ENCODE assay signal across 9 mouse cellular contexts in genomic region chr1:167246976-167247375, GRCm38 (mm10). TPM values are rescaled to one million over a fixed set of nuclear protein-coding genes. Genes with fewer than 3 reads are reported as not detected.
A peak's percentile ranks its signal among the peaks of the same experiment; 100 is the strongest.
DNase-seq lines count a peak whose midpoint lies in the region; ATAC-seq lines count a peak whose summit lies in the region.
"Had no signal": no experiment of that assay in that cellular context is flagged by ENCODE, and none has a peak within 500 bp of the region (broad histone marks: within the 10 kb centered on the region; RNA-seq: fewer than 3 reads in every experiment).

No protein-coding gene starts in this region.

- DNase-seq in neural tube, embryonic 10.5 days (ENCODE audit: extremely low spot score, low spot score) = no peak
- DNase-seq in adrenal gland, postnatal 14 days = peak; percentile 90
- peak; percentile 46 to 67 for DNase-seq in heart, adult 9 months (ENCODE audit: low spot score in 2 of 2)
- peak; percentile 79 to 85 for DNase-seq in lung, adult 18-20 months
- peak; percentile 70 for DNase-seq in testis, postnatal 10 days (ENCODE audit: low spot score)
- no peak for DNase-seq in frontal cortex, postnatal 25 days (ENCODE audit: low spot score in 2 of 2)
- DNase-seq in left cerebral cortex, adult 8-10 months (ENCODE audit: low spot score in 2 of 2) = no peak

- H3K36me3 ChIP-seq in neural tube, embryonic 15.5 days = no peaks in the 10 kb centered on the region
- H3K36me3 ChIP-seq: midbrain, embryonic 12.5 days had no signal

- H3K27me3 ChIP-seq in neural tube, embryonic 15.5 days (replicated peaks) = no peaks in the 10 kb centered on the region
- H3K27me3 ChIP-seq: midbrain, embryonic 12.5 days had no signal

- no peak for ATAC-seq in neural tube, embryonic 15.5 days (ENCODE audit: low FRiP score)

- no peaks in the 10 kb centered on the region for H3K9me3 ChIP-seq in neural tube, embryonic 15.5 days (replicated peaks)
- H3K9me3 ChIP-seq: midbrain, embryonic 12.5 days had no signal

- no peak overlapping the region for H3K9ac ChIP-seq in neural tube, embryonic 15.5 days (replicated peaks)
- H3K9ac ChIP-seq: midbrain, embryonic 12.5 days had no signal

- 0 out of 2 replicates have a peak overlapping the region, but pooled peaks have one; percentile 1 for H3K27ac ChIP-seq in neural tube, embryonic 15.5 days (replicated peaks)
- H3K27ac ChIP-seq: midbrain, embryonic 12.5 days had no signal

- no peak overlapping the region for H3K4me2 ChIP-seq in neural tube, embryonic 15.5 days
- H3K4me2 ChIP-seq: midbrain, embryonic 12.5 days had no signal

- no peak overlapping the region for H3K4me3 ChIP-seq in neural tube, embryonic 15.5 days (replicated peaks)
- H3K4me3 ChIP-seq: midbrain, embryonic 12.5 days had no signal

- WGBS in neural tube, embryonic 15.5 days = 46% methylated on average over 8 of the region's 8 CpGs

- H3K4me1 ChIP-seq in neural tube, embryonic 15.5 days = peaks cover 26% of the 10 kb centered on the region

RNA-seq across cellular contexts. Expression of gene Uck2, which starts 38.1 kb away (rescaled TPM):
- 46.6 and 75.5 TPM in 2 replicates for polyA plus RNA-seq in neural tube, embryonic 15.5 days (2015; fragmentation: Nextera tagmentation; extraction: Ambion mirVana)
- total RNA-seq in adrenal gland, postnatal 14 days (2021) = 65.8 and 74.6 TPM in 2 replicates
- 10 to 100 TPM; 25.8 to 33.4 (median 29.2) TPM for total RNA-seq in left cerebral cortex, adult 8-10 months (2022)

Comparison
In these comparisons a context has a peak if more than half of its experiments do, and no peak if none do; other contexts are left out.
1. DNase-seq: peak in adrenal gland, postnatal 14 days (single experiment), heart, adult 9 months (2 of 2), lung, adult 18-20 months (2 of 2) and testis, postnatal 10 days (single experiment); none in neural tube, embryonic 10.5 days (single experiment), frontal cortex, postnatal 25 days (0 of 2) and left cerebral cortex, adult 8-10 months (0 of 2).